Mouse (Mus musculus) liver, adult (tissue): ENCODE results near the gene Tmem19.

Experiments
- GATA4 ChIP-seq: IDR thresholded peaks from 2 replicates; pipeline ENCODE4 v1.6.1; 2014; ENCODE audit warnings: mild to moderate bottlenecking, low read length; ENCODE audit not compliant: insufficient replicate concordance

Tmem19 gene

GRCm38 (mm10) chr10:115355016-115355415, 7.3 kb downstream of the Tmem19 start:
- no peak for TF ChIP-seq GATA4

- TF ChIP-seq GATA4 = no peak
Measured at GRCm38 (mm10) chr10:115354553-115354952, 7.7 kb downstream of the Tmem19 start.

- no peak for TF ChIP-seq GATA4
Measured at GRCm38 (mm10) chr10:115350810-115351397, 11.4 kb downstream of the Tmem19 start.

- no peak; the same call in 1 of the 2 replicates for TF ChIP-seq GATA4
Measured at GRCm38 (mm10) chr10:115349509-115349908, 12.8 kb downstream of the Tmem19 start.

GRCm38 (mm10) chr10:115349029-115349428, 13.3 kb downstream of the Tmem19 start:
- no peak for TF ChIP-seq GATA4

GRCm38 (mm10) chr10:115348131-115348530, 14.2 kb downstream of the Tmem19 start:
- TF ChIP-seq GATA4 = no peak

- no peak for TF ChIP-seq GATA4
Measured at GRCm38 (mm10) chr10:115346444-115346843, 15.9 kb downstream of the Tmem19 start.

- TF ChIP-seq GATA4 = no peak
Measured at GRCm38 (mm10) chr10:115342771-115343425, 19.4 kb downstream of the Tmem19 start.

GRCm38 (mm10) chr10:115339820-115340328, 22.4 kb downstream of the Tmem19 start:
- no peak for TF ChIP-seq GATA4

- no peak for TF ChIP-seq GATA4
Measured at GRCm38 (mm10) chr10:115336901-115337300, 25.4 kb downstream of the Tmem19 start.

GRCm38 (mm10) chr10:115333528-115333927, 28.8 kb downstream of the Tmem19 start:
- no peak for TF ChIP-seq GATA4

GRCm38 (mm10) chr10:115332997-115333396, 29.3 kb downstream of the Tmem19 start:
- TF ChIP-seq GATA4 = no peak

GRCm38 (mm10) chr10:115332420-115332952, 29.8 kb downstream of the Tmem19 start:
- TF ChIP-seq GATA4 = no peak

- TF ChIP-seq GATA4 = no peak
Measured at GRCm38 (mm10) chr10:115329010-115329530, 33.2 kb downstream of the Tmem19 start.

- no peak for TF ChIP-seq GATA4
Measured at GRCm38 (mm10) chr10:115328514-115328913, 33.8 kb downstream of the Tmem19 start.

GRCm38 (mm10) chr10:115323295-115323694, 39.0 kb downstream of the Tmem19 start:
- TF ChIP-seq GATA4 = no peak
